Mouse (Mus musculus) 416B (cell line): ENCODE data around the gene Tgm4.

ENCODE experiments used
- DNase-seq: peaks from one replicate; pipeline ENCODE4 v3.0.0; 2011; ENCODE audit warnings: low read depth

Gene Tgm4

GRCm38 (mm10) chr9:123034426-123034825, at the start of gene Tgm4:
TSS of gene Tgm4 (plus strand) at chr9:123034726.
- DNase-seq, result no peak

- DNase-seq, result peak; percentile 86
Measured at GRCm38 (mm10) chr9:122998406-122999192, 35.9 kb upstream of the Tgm4 start.

- DNase-seq, result no peak
Measured at GRCm38 (mm10) chr9:122999193-122999586, 35.3 kb upstream of the Tgm4 start.

GRCm38 (mm10) chr9:123004718-123005117, 29.8 kb upstream of the Tgm4 start:
- DNase-seq, result peak; percentile 64

- DNase-seq, result no peak
Measured at GRCm38 (mm10) chr9:123006071-123006470, 28.5 kb upstream of the Tgm4 start.

GRCm38 (mm10) chr9:123020995-123021631, 13.4 kb upstream of the Tgm4 start, which contains the start of gene Tmem42:
TSS of gene Tmem42 (plus strand) at chr9:123021326.
- DNase-seq, result peak; percentile 85

- no peak for DNase-seq
Measured at GRCm38 (mm10) chr9:123021636-123022379, 12.7 kb upstream of the Tgm4 start.

- DNase-seq, result peak; percentile 86
Measured at GRCm38 (mm10) chr9:123024201-123024600, 10.3 kb upstream of the Tgm4 start.

GRCm38 (mm10) chr9:123031496-123032246, 2.9 kb upstream of the Tgm4 start:
- DNase-seq, result no peak

GRCm38 (mm10) chr9:123047665-123048064, 13.1 kb downstream of the Tgm4 start:
- peak; percentile 58 for DNase-seq

GRCm38 (mm10) chr9:123058724-123059292, 24.3 kb downstream of the Tgm4 start:
- peak; percentile 95 for DNase-seq

- no peak for DNase-seq
Measured at GRCm38 (mm10) chr9:123060172-123060571, 25.6 kb downstream of the Tgm4 start.

GRCm38 (mm10) chr9:123079149-123079548, 44.6 kb downstream of the Tgm4 start:
- DNase-seq, result no peak

GRCm38 (mm10) chr9:123080355-123080754, 45.8 kb downstream of the Tgm4 start:
- no peak for DNase-seq

GRCm38 (mm10) chr9:123080796-123081195, 46.3 kb downstream of the Tgm4 start:
- DNase-seq, result no peak

GRCm38 (mm10) chr9:123085373-123085772, 50.8 kb downstream of the Tgm4 start:
- DNase-seq, result no peak

GRCm38 (mm10) chr9:123087558-123087957, 53.0 kb downstream of the Tgm4 start:
- DNase-seq, result peak; percentile 98

- DNase-seq, result peak; percentile 85
Measured at GRCm38 (mm10) chr9:123090844-123091243, 56.3 kb downstream of the Tgm4 start.

GRCm38 (mm10) chr9:123099631-123100455, 65.3 kb downstream of the Tgm4 start:
- peak; percentile 56 for DNase-seq

- no peak for DNase-seq
Measured at GRCm38 (mm10) chr9:123103425-123103824, 68.9 kb downstream of the Tgm4 start.

- no peak for DNase-seq
Measured at GRCm38 (mm10) chr9:123104362-123104761, 69.8 kb downstream of the Tgm4 start.
